ENCODE assay signal across 15 mouse cellular contexts in genomic region chr12:72239230-72239894, GRCm38 (mm10). TPM values are rescaled to one million over a fixed set of nuclear protein-coding genes. Genes with fewer than 3 reads are reported as not detected.
DNase-seq lines count a peak whose midpoint lies in the region; ATAC-seq and TF ChIP-seq lines count a peak whose summit lies in the region.
"Had no signal": no experiment of that assay in that cellular context is flagged by ENCODE, and none has a peak within 500 bp of the region (broad histone marks: within the 10 kb centered on the region; RNA-seq: fewer than 3 reads in every experiment).

No protein-coding gene starts in this region.

- WGBS in heart, embryonic 14.5 days: 42% methylated on average over 12 of the region's 12 CpGs
- WGBS in midbrain, embryonic 16.5 days: 36% methylated on average over 12 of the region's 12 CpGs
- 44% methylated on average over 12 of the region's 12 CpGs for WGBS in kidney, embryonic 15.5 days

- ATAC-seq in heart, embryonic 14.5 days (ENCODE audit: insufficient number of reproducible peaks, insufficient read depth, low FRiP score, low read depth): peak; percentile 67; the same call in 1 of the 2 replicates
- no peak for ATAC-seq in midbrain, embryonic 16.5 days
- ATAC-seq in kidney, embryonic 15.5 days (replicated peaks; ENCODE audit: low FRiP score): no peak

- H3K27me3 ChIP-seq in heart, embryonic 14.5 days (ENCODE audit: control insufficient read depth, insufficient read depth, low read length): peaks cover 27% of the 10 kb centered on the region
- H3K27me3 ChIP-seq in midbrain, embryonic 16.5 days (ENCODE audit: control insufficient read depth, insufficient read depth, low read depth, low read length): no peaks in the 10 kb centered on the region
- peaks cover 42% of the 10 kb centered on the region for H3K27me3 ChIP-seq in kidney, embryonic 15.5 days

- H3K4me3 ChIP-seq in layer of hippocampus, adult 2 months: peak overlapping the region; percentile 18; the same call in 1 of the 2 replicates
- no peak overlapping the region for H3K4me3 ChIP-seq in cortical plate, adult 2 months (ENCODE audit: insufficient read depth, low read length)
- H3K4me3 ChIP-seq in heart, embryonic 14.5 days (ENCODE audit: control insufficient read depth in 1 of 2, insufficient read depth in 1 of 2, low read depth in 1 of 2, low read length in 2 of 2): no peak overlapping the region
- H3K4me3 ChIP-seq in midbrain, embryonic 16.5 days (ENCODE audit: low read depth, low read length): no peak overlapping the region
- no peak overlapping the region for H3K4me3 ChIP-seq in kidney, embryonic 15.5 days (replicated peaks)
- H3K4me3 ChIP-seq: embryonic facial prominence, embryonic 15.5 days had no signal

- H3K27ac ChIP-seq in layer of hippocampus, adult 2 months: peak overlapping the region; percentile 86
- H3K27ac ChIP-seq in cortical plate, adult 2 months (ENCODE audit: insufficient read depth, low read length): peak overlapping the region; percentile 48
- H3K27ac ChIP-seq in heart, embryonic 14.5 days (replicated peaks in 1 of 2; ENCODE audit: control insufficient read depth in 1 of 2, insufficient read depth in 1 of 2, low read depth in 2 of 2, low read length in 2 of 2): peak overlapping the region; percentile 46 to 60; a peak in 3 of 4 replicates
- peak overlapping the region; percentile 23 for H3K27ac ChIP-seq in midbrain, embryonic 16.5 days (ENCODE audit: low read length)
- no peak overlapping the region for H3K27ac ChIP-seq in kidney, embryonic 15.5 days
- H3K27ac ChIP-seq: embryonic facial prominence, embryonic 15.5 days; kidney, postnatal 0 days had no signal

- H3K9me3 ChIP-seq in heart, embryonic 14.5 days (ENCODE audit: control insufficient read depth, low read length): no peaks in the 10 kb centered on the region
- no peaks in the 10 kb centered on the region for H3K9me3 ChIP-seq in midbrain, embryonic 16.5 days (replicated peaks; ENCODE audit: control insufficient read depth, low read length, poor library complexity, severe bottlenecking)
- H3K9me3 ChIP-seq in kidney, embryonic 15.5 days (replicated peaks): no peaks in the 10 kb centered on the region
- H3K9me3 ChIP-seq: embryonic facial prominence, embryonic 15.5 days had no signal

- H3K4me1 ChIP-seq in cortical plate, adult 2 months (ENCODE audit: control insufficient read depth, insufficient read depth, low read length): peaks cover 15% of the 10 kb centered on the region
- H3K4me1 ChIP-seq in heart, embryonic 14.5 days (ENCODE audit: control insufficient read depth in 2 of 2, insufficient read depth in 2 of 2, low read length in 2 of 2): peaks cover 2 to 7% of the 10 kb centered on the region in 2 experiments; a peak in 1 of 4 replicates
- peaks cover 20% of the 10 kb centered on the region for H3K4me1 ChIP-seq in midbrain, embryonic 16.5 days (ENCODE audit: control insufficient read depth, insufficient read depth, low read length)
- H3K4me1 ChIP-seq in kidney, embryonic 15.5 days: peaks cover 11% of the 10 kb centered on the region

- no peak for TF ChIP-seq CTCF in layer of hippocampus, adult 2 months (conservative IDR thresholded peaks at IDR 0.05)
- TF ChIP-seq CTCF in cortical plate, adult 2 months (IDR thresholded peaks at IDR 0.05; ENCODE audit: extremely low read depth, insufficient read depth, low read length): no peak

- no peak overlapping the region for H3K9ac ChIP-seq in heart, embryonic 14.5 days (ENCODE audit: low read length)
- no peak overlapping the region for H3K9ac ChIP-seq in midbrain, embryonic 16.5 days (ENCODE audit: low read depth, low read length)
- no peak overlapping the region for H3K9ac ChIP-seq in kidney, embryonic 15.5 days
- H3K9ac ChIP-seq: embryonic facial prominence, embryonic 15.5 days had no signal

- peak; percentile 51 to 67 for DNase-seq in layer of hippocampus, adult 2 months (ENCODE audit: low spot score in 2 of 2)
- DNase-seq in layer of hippocampus, postnatal 10 days (ENCODE audit: low spot score in 2 of 2): no peak
- no peak for DNase-seq in natural killer cell, adult 2 months (ENCODE audit: low spot score in 2 of 2)
- DNase-seq: cerebellum, adult 11 months; gastrocnemius, postnatal 36 days; lung, postnatal 10 days had no signal

- peak; percentile 43; the same call in 1 of the 2 replicates for TF ChIP-seq POLR2A in cortical plate, adult 2 months (IDR thresholded peaks at IDR 0.05; ENCODE audit: extremely low read depth, insufficient read depth, low read length)

- no peaks in the 10 kb centered on the region for H3K36me3 ChIP-seq in heart, embryonic 14.5 days (ENCODE audit: control insufficient read depth, insufficient read depth, low read length)
- H3K36me3 ChIP-seq in midbrain, embryonic 16.5 days (ENCODE audit: control insufficient read depth, insufficient read depth, low read length): no peaks in the 10 kb centered on the region
- no peaks in the 10 kb centered on the region for H3K36me3 ChIP-seq in kidney, embryonic 15.5 days
- H3K36me3 ChIP-seq: embryonic facial prominence, embryonic 15.5 days had no signal

- H3K4me2 ChIP-seq in heart, embryonic 14.5 days (ENCODE audit: low read length): no peak overlapping the region
- H3K4me2 ChIP-seq in midbrain, embryonic 16.5 days (ENCODE audit: low read length): no peak overlapping the region
- no peak overlapping the region for H3K4me2 ChIP-seq in kidney, embryonic 15.5 days
- H3K4me2 ChIP-seq: embryonic facial prominence, embryonic 15.5 days had no signal

RNA-seq across cellular contexts. Expression of gene Ccdc175, which starts 54.5 kb away (rescaled TPM):
- total RNA-seq in layer of hippocampus, adult 2 months (2021): not detected
- not detected for total RNA-seq in layer of hippocampus, postnatal 10 days (2021)
- polyA plus RNA-seq in cortical plate, adult 2 months (2012; rRNA removed): not detected in 2 replicates
- polyA plus RNA-seq in heart, embryonic 14.5 days (2014; fragmentation: Nextera tagmentation; extraction: Ambion mirVana): not detected in 2 replicates
- polyA plus RNA-seq in midbrain, embryonic 16.5 days (2015; fragmentation: Nextera tagmentation; extraction: Ambion mirVana): not detected in 2 replicates
- not detected in 2 replicates for polyA plus RNA-seq in kidney, embryonic 15.5 days (2015; fragmentation: Nextera tagmentation; extraction: Ambion mirVana)
- total RNA-seq: gastrocnemius, postnatal 36 days had no signal
- polyA plus RNA-seq: embryonic facial prominence, embryonic 15.5 days; limb, embryonic 14.5 days; spleen, adult 2 months; thymus, postnatal 0 days had no signal

Comparison
In these comparisons a context has a peak if more than half of its experiments do, and no peak if none do; other contexts are left out.
1. DNase-seq: peak in layer of hippocampus, adult 2 months (2 of 2); none in layer of hippocampus, postnatal 10 days (0 of 2) and natural killer cell, adult 2 months (0 of 2).